Mouse (Mus musculus) kidney, embryonic 15.5 days (tissue): Measurements from ENCODE around the gene Ror2. TPM values are rescaled to one million over a fixed set of nuclear protein-coding genes. Genes with fewer than 3 reads are reported as not detected.

Experiments
- ATAC-seq: fragments of 200-750 bp; cut with Nextera tagmentation; replicated peaks from 2 replicates; pipeline ENCODE4 v1.8.0; 2017; ENCODE audit warnings: moderate TSS enrichment; ENCODE audit not compliant: low FRiP score
- H3K27ac ChIP-seq: fragments of 300-500 bp; sonication (generic); 2 replicates; pipeline ENCODE4 v1.5.1; 2015; ENCODE audit warnings: mild to moderate bottlenecking, inconsistent platforms
- H3K27me3 ChIP-seq: fragments of 300-500 bp; sonication (generic); 2 replicates; pipeline ENCODE4 v1.6.1; 2015; ENCODE audit warnings: inconsistent platforms
- H3K36me3 ChIP-seq: fragments of 300-500 bp; sonication (generic); 2 replicates; pipeline ENCODE4 v1.6.1; 2015; ENCODE audit warnings: inconsistent platforms
- H3K4me1 ChIP-seq: fragments of 300-500 bp; sonication (generic); 2 replicates; pipeline ENCODE4 v1.6.1; 2015; ENCODE audit warnings: inconsistent platforms
- H3K4me2 ChIP-seq: fragments of 300-500 bp; sonication (generic); 2 replicates; pipeline ENCODE4 v1.6.1; 2015; ENCODE audit warnings: moderate library complexity, mild to moderate bottlenecking, inconsistent platforms
- H3K4me3 ChIP-seq: fragments of 300-500 bp; sonication (generic); replicated peaks from 2 replicates; pipeline ENCODE4 v1.5.1; 2015; ENCODE audit warnings: mild to moderate bottlenecking, inconsistent platforms
- H3K9ac ChIP-seq: fragments of 300-500 bp; sonication (generic); 2 replicates; pipeline ENCODE4 v1.6.1; 2015; ENCODE audit warnings: mild to moderate bottlenecking, inconsistent platforms
- H3K9me3 ChIP-seq: fragments of 300-500 bp; sonication (generic); replicated peaks from 2 replicates; pipeline ENCODE4 v1.6.1; 2016; ENCODE audit warnings: inconsistent platforms
- WGBS: fragments of 180-500 bp; shearing (Covaris S2); methylation state at CpG from one replicate; pipeline ENCODE4 v1.1.7; 2015; ENCODE audit warnings: mixed read lengths; 5-methylcytosine and 5-hydroxymethylcytosine counted together
- polyA plus RNA-seq: library from polyadenylated mRNA; unstranded; fragments of >200 nt; fragmentation: Nextera tagmentation; extraction: Ambion mirVana; gene quantifications from 2 replicates; pipeline ENCODE4 v1.2.1, GENCODE M21; 2015

Gene Ror2
- polyA plus RNA-seq, 1 experiment from 2014 or later = 11.2 TPM

DNA sequence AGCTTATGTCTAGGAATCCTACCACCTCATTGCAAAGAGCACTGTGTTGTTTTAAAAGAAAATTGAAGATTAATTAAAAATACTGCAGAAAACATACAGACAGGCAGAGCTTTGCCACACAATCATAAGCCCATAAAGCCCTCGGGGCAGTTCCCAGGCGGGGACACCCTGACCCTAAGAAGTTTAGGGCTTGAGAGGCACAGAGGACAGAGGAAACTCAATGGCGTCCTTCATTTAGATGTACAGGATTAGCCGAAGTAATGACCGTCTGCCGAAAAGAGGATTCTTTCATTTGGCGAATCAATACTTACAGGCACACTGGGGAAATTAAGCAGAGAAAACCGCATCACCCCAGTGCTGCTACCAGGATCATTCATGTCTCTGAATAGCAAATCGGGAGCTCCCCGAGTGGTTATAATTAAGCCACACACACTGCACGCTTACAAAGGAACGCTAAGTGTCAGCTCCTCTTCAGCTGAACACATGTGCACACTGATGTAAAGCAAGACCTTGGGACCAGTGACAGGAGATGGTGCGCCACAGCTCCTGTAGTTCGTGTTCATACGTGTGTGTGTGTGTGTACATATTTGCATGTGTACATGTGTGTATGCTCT, 208.1 kb downstream of the Ror2 start:
- H3K27me3 ChIP-seq = no peaks in the 10 kb centered on the region
- no peaks in the 10 kb centered on the region for H3K9me3 ChIP-seq
- H3K36me3 ChIP-seq = no peaks in the 10 kb centered on the region
- H3K9ac ChIP-seq = no peak overlapping the region
- H3K27ac ChIP-seq = no peak overlapping the region
- ATAC-seq = no peak
- H3K4me1 ChIP-seq = peaks cover 5% of the 10 kb centered on the region; the same call in 1 of the 2 replicates
- H3K4me3 ChIP-seq = no peak overlapping the region
- 85% methylated on average over 15 of the region's 15 CpGs for WGBS
- H3K4me2 ChIP-seq = no peak overlapping the region

DNA sequence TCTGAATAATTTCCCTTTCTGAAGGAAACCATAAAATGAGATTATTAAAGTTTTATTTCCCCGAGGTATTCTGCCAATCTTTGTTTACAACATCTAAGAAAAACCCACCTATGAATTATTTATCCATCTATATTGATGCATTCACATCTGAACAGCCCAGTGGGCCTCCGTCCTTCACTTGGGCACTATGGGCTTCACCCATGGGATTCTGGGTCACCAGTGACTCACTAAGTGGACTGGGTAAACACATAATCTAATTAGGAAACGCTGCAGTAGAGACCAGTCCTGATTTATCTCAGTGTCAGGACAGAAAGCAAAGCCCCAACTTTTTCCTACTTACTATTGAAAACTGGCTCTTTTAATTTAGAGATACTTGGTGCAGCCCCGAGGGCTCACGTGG, 210.9 kb downstream of the Ror2 start:
- Histone ChIP-seq H3K27ac (no peak overlapping the region), H3K27me3 (no peaks in the 10 kb centered on the region), H3K4me3 (no peak overlapping the region), H3K9ac (no peak overlapping the region), H3K4me1 (peaks cover 5% of the 10 kb centered on the region; the same call in 1 of the 2 replicates), H3K4me2 (no peak overlapping the region), H3K9me3 (no peaks in the 10 kb centered on the region), H3K36me3 (no peaks in the 10 kb centered on the region)
- 71% methylated on average over 5 of the region's 5 CpGs for WGBS
- ATAC-seq = no peak

DNA sequence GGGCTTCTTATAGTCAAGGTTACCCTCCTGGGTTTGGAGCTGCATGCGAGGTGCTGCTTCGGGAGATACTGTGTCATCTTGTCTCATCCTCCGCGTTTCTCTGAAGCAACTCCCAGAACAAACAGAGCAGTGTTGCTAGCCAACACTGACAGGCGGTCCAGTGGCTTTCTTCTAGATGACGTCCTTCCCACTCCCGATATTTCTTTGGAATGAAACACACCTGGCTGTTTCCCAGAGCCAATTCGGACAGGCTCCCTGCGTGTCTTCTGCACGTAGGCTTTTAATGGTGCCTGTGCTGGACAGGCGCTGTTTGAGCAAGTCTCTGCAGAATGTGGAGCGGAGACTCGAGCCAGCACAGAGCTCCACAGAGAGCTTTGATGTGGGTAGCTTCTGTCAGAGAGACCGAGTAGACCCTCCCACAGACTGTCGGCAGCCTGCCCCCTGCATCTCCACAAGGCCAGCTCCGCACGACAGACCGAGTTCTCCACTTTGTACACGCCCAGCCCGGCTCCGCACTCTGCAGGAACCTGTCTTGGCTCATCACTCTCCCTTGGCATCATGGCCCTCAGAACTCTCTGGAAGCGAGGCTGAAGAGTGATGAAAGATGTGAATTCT, 216.7 kb downstream of the Ror2 start:
- ATAC-seq = no peak

DNA sequence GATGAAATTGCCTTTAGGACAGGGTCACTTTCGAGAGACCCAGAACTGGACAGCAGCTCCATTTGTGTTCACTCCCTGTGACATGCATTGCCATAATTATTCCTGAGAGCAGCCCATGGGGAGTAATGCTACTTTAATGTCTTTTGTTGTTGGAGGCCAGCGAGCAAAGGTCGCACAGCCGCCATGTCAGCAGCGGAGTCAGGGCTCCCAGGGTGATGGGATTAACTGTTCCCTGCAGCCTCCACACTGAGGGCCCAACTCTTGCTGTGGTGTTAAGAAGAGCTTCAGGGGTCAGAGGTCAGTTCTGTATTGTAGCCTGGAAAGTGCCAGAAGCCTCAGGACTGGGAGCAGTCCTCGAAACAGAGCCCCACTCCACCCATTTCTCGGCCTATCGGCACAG, 217.5 kb downstream of the Ror2 start:
- peaks cover 18% of the 10 kb centered on the region for H3K4me1 ChIP-seq
- no peak overlapping the region for H3K4me3 ChIP-seq
- H3K9ac ChIP-seq = no peak overlapping the region
- no peak overlapping the region for H3K27ac ChIP-seq
- peaks cover 3% of the 10 kb centered on the region; the same call in 1 of the 2 replicates for H3K27me3 ChIP-seq
- H3K9me3 ChIP-seq = no peaks in the 10 kb centered on the region
- WGBS = 49% methylated on average over 8 of the region's 8 CpGs
- H3K4me2 ChIP-seq = no peak overlapping the region
- no peaks in the 10 kb centered on the region for H3K36me3 ChIP-seq
- no peak for ATAC-seq

More for the DNA sequence above, 216.7 kb downstream of the Ror2 start:
- no peaks in the 10 kb centered on the region for H3K9me3 ChIP-seq
- H3K4me2 ChIP-seq = no peak overlapping the region
- WGBS = 60% methylated on average over 22 of the region's 22 CpGs
- peaks cover 18% of the 10 kb centered on the region for H3K4me1 ChIP-seq
- peaks cover 3% of the 10 kb centered on the region; the same call in 1 of the 2 replicates for H3K27me3 ChIP-seq
- H3K36me3 ChIP-seq = no peaks in the 10 kb centered on the region
- H3K9ac ChIP-seq = no peak overlapping the region
- no peak overlapping the region for H3K4me3 ChIP-seq
- H3K27ac ChIP-seq = no peak overlapping the region

DNA sequence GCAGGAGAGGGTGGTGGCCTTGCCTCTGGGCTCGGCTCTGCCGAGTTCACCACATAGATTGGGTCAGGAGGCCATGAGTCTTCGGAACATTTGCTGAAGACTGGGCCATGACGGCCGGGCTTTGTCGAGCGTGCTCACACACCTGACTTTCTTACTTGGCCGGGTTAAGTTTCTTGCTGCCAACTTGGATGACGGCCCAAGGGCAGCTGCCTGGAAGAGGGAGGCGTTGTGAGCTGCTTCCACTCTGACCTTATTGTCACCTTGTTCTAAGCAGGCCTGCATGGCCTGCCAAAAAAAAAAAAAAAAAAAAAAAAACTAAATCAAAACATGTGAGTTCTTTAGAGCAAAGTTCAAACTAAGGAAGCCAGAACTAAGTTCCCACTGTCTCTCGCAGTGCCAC, 218.0 kb downstream of the Ror2 start:
- Histone ChIP-seq H3K9me3 (no peaks in the 10 kb centered on the region), H3K36me3 (no peaks in the 10 kb centered on the region), H3K9ac (no peak overlapping the region), H3K4me3 (no peak overlapping the region), H3K4me1 (peaks cover 18% of the 10 kb centered on the region), H3K27me3 (peaks cover 3% of the 10 kb centered on the region; the same call in 1 of the 2 replicates), H3K4me2 (no peak overlapping the region), H3K27ac (no peak overlapping the region)
- WGBS = 25% methylated on average over 11 of the region's 11 CpGs
- ATAC-seq = no peak

DNA sequence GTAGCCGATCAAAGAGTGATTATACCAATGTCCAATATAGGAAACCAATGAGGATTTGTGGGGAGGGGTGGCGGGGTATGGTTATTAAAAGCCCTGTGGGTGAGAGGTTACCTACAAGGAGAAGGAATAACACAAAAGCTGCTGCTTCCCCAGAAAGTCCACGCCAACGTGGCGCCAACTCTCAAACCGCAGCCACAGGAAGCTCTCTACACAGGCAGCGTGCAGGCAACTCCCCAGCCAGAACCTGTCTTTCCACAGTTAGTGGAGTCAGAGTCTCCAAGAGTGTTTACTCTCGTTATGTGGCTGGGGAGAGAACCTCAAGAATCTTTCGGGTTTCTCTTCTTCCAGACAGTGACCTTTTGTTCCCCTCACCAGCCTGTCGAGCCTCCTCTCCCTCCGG, 220.8 kb downstream of the Ror2 start:
- 81% methylated on average over 11 of the region's 11 CpGs for WGBS
- H3K4me1 ChIP-seq = peaks cover 18% of the 10 kb centered on the region
- no peaks in the 10 kb centered on the region for H3K36me3 ChIP-seq
- no peaks in the 10 kb centered on the region for H3K9me3 ChIP-seq
- no peak overlapping the region for H3K4me3 ChIP-seq
- H3K27ac ChIP-seq = no peak overlapping the region
- H3K27me3 ChIP-seq = peaks cover 3% of the 10 kb centered on the region; the same call in 1 of the 2 replicates
- H3K4me2 ChIP-seq = no peak overlapping the region
- no peak overlapping the region for H3K9ac ChIP-seq
- no peak for ATAC-seq

DNA sequence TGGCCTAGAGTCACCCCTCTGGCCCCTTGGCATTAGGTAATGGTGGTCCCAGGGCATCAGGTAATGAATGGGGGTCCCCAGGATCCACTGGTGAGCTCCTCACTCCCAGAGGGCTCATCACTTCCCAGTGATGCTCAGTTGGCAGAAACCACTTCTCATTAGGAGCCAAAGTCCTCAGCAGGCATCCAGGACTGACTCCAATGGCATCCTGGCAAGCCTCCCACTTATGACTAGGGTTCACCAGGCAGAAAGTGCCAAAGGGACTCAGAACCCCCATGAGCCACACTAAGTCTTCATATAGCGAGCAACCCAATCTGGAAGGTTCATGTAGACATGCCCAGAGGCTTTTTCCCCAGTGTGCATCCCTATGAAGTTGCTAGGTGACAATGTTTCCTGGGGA, 221.2 kb downstream of the Ror2 start:
- no peak overlapping the region for H3K27ac ChIP-seq
- peaks cover 18% of the 10 kb centered on the region for H3K4me1 ChIP-seq
- no peaks in the 10 kb centered on the region for H3K9me3 ChIP-seq
- no peak overlapping the region for H3K4me3 ChIP-seq
- no peak for ATAC-seq
- H3K27me3 ChIP-seq = peaks cover 3% of the 10 kb centered on the region; the same call in 1 of the 2 replicates
- WGBS = 94% methylated on average over 1 of the region's 1 CpGs
- H3K4me2 ChIP-seq = no peak overlapping the region
- H3K36me3 ChIP-seq = no peaks in the 10 kb centered on the region
- H3K9ac ChIP-seq = no peak overlapping the region

Other genes starting within 250 kb of the Ror2 start
- gene Sptlc1, start 91.3 kb upstream of the Ror2 start, polyA plus RNA-seq = 37.5 and 37.9 TPM in 2 replicates
- gene Msx2, start 186.9 kb upstream of the Ror2 start, polyA plus RNA-seq = 0.99 and 1.5 TPM in 2 replicates